Mouse (Mus musculus): ENCODE results near the gene Crtac1.

The Crtac1 gene

DNA sequence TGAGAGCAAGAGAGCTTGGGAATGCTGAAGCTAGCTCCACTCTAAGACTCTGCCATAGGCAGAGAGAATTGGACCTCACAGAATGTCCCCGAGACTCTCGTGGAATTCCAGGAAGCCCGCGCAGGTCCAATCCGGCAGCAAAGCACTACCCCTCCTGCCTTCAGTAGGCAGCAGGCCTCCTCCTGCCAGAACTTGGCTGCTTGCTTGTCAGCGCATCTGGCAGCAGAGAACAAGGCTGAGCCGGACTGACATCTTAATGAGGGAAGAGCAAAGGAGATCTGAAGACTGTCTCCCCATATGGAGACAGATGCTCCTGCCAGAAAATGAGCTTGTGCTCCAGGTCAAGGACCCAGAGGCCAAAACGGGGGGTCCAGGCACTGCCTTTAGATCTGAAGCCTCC, 16.5 kb downstream of the Crtac1 start:
- no peak for DNase-seq

DNA sequence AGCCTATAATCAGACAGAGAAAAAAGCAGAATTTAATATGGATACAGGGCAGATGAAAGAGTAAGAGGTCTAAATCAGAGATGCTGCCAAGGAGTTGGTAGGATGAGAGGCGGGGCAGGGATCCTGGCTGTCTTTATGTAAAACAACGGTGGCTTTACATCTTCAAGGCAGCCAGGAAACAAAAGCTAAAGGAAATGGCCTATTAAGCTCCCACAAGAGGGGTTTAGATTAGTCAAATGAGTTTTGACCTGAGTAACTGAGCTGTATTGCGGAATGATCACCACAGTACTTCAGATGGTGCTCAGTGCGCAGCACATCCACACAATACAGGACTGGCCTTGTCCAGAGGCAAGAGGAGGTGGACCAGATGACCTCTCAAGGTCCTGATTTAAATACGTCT, 21.7 kb downstream of the Crtac1 start:
- no peak for DNase-seq

GRCm38 (mm10) chr19:42409226-42409625, 22.4 kb downstream of the Crtac1 start:
- DNase-seq: no peak

- DNase-seq: no peak
Observed at GRCm38 (mm10) chr19:42404364-42404763, 27.2 kb downstream of the Crtac1 start.

- no peak for DNase-seq
Observed at GRCm38 (mm10) chr19:42399974-42400373, 31.6 kb downstream of the Crtac1 start.

DNA sequence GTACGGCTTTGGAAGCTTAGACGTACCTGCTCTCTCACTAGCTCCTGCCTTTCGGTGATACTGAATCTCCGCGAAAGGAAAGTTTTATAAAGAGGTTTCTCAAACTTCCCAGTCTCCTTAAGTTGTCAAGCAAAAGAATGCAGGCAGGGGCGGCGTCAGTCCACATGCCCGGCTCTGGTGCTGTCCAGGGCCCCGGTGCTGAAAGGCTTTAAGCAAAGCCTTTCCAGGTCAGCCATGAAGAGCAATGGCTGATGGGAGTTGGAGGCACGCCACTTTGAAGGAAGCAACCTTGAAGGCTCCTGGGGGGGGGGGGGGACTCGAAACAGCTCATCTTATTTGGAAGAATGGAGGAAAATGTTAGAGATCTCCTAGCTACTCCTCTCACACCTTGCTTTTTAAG, 34.3 kb downstream of the Crtac1 start:
- peak; percentile 38 to 42 for DNase-seq

DNA sequence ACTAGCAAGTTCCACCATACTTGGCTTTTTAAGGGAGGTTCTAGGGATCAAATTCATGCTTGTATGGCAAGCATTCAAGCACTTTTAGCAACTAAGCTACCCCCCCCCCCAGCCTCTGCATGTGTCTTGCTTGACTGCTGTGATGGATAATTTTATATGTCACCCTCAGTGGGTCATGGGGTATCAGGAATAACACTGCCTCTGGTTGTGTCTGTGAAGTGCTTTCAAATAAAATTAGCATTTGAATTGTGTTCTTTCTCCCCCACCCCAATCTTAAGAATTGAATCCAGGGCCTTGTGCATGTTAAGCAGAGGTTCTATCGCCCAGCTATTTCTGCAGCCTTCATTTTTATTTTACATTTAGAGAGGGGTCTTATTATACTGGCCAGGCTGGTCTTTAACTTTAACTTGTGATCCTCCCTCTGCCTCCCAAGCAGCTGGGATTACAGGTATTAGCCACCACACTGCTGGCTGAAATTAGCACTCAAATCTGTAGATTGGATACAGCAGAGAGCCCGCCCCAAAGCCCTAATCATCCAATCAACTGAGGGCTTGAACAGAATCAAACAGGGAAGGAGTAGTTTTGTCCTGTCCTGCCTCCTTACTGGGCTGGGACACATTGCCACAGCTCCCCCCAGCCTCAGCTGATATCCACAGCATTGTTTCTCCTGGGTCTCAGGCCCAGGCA, 36.6 kb downstream of the Crtac1 start:
- DNase-seq: no peak

GRCm38 (mm10) chr19:42393920-42394319, 37.7 kb downstream of the Crtac1 start:
- DNase-seq: no peak

- no peak for DNase-seq
Observed at GRCm38 (mm10) chr19:42392094-42392493, 39.5 kb downstream of the Crtac1 start.

DNA sequence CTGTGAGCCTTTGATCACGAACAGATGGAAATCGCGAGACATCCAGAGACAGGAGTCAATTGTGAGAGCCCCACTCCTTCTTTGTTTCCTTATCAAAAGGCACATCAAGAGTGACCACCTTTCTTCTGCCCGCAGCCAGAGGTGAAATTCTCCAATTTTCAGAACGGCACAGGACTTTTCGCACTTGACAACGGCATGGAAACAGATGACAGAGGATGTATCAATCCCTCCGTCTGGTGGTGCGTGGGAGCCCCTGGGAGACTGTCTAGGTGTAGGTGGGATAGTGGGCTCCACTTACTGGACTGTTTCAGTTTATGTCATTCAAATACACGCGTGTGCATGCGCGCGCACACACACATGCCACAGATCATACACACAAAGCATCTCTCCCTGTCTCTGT, 42.0 kb downstream of the Crtac1 start:
- no peak for DNase-seq

GRCm38 (mm10) chr19:42384981-42385598, 46.5 kb downstream of the Crtac1 start:
- DNase-seq: no peak

DNA sequence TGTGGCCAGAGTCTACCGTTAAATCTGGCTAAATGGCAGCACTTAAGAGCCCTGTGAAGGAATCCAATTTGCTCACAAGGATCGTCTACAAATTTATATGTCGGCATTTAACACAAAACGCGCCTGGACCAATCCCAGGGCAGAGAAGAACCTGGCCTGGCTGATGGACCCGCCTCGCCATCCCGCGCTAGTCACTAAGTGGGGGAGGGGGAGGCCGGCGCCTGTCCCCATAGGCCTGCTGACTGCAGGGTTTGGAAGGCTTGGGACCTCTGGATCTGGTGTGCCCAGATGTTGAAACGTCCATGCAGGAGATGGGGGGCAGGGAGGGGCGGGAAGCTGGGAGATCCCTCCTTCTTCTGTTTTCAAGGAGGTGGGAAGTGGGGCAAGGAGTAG, 50.6 kb downstream of the Crtac1 start:
- no peak for DNase-seq

DNA sequence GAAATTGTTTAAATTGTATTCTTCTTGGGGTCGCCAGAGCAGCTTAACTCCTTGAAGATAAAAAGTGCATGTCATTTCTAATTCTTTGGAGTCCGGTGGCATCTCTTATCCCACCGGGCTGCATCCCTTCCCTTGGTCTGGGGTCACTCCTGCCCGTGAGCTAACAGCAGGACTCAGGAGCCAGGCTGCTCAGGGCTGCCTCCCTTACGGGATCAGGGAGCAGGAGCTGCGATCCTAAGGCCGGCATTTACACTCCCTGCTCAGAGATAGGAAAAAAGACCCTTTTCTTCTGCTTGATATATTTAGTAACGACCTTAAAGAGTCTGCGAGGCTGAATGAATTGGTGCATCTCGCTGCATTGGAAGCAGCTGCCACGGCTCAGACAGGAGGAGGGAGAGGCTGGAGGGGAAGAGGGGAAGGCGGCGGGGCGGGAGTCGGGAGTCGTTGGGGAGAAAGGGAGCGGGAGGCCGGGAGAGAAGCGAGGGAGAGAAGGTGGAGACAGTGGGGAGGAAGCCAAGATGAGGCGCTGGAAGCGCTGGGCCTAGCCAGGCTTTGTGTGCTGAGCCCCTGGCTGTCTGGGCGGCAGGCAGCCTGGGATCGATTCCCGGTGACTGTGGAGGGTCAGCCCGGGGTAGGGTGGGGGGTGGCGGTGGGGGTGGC, 51.1 kb downstream of the Crtac1 start:
- no peak for DNase-seq

GRCm38 (mm10) chr19:42379798-42380197, 51.8 kb downstream of the Crtac1 start:
- no peak for DNase-seq

- DNase-seq: no peak
Observed at GRCm38 (mm10) chr19:42377206-42377605, 54.4 kb downstream of the Crtac1 start.

- no peak for DNase-seq
Observed at GRCm38 (mm10) chr19:42363551-42363950, 68.0 kb downstream of the Crtac1 start.

- DNase-seq: no peak
Observed at GRCm38 (mm10) chr19:42358406-42358805, 73.2 kb downstream of the Crtac1 start.

DNA sequence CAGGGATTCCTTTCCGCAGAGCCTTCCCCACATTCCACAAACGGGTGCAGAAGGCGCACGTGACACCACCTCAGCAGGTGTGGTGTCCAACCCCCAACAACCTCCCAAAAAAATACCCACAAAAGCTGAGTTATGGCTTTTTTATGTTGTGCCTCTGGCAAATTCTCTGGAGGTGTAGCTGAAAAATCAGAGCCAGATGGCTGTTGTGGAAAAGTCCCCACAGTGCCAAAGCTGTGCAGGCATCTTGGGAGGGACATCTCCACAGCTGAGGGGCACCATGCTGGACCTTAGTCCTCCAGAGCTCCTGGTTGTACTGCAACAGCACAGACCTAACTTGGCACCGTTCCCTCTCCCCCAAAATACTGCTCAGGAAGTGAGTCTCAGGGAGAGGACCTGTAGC, 74.7 kb downstream of the Crtac1 start:
- no peak for DNase-seq

GRCm38 (mm10) chr19:42355476-42355875, 76.1 kb downstream of the Crtac1 start:
- DNase-seq: no peak

GRCm38 (mm10) chr19:42341183-42341582, 90.4 kb downstream of the Crtac1 start:
- peak in 1 of 2 experiments; percentile 13 for DNase-seq

GRCm38 (mm10) chr19:42332081-42332736, 99.4 kb downstream of the Crtac1 start:
- DNase-seq: no peak

DNA sequence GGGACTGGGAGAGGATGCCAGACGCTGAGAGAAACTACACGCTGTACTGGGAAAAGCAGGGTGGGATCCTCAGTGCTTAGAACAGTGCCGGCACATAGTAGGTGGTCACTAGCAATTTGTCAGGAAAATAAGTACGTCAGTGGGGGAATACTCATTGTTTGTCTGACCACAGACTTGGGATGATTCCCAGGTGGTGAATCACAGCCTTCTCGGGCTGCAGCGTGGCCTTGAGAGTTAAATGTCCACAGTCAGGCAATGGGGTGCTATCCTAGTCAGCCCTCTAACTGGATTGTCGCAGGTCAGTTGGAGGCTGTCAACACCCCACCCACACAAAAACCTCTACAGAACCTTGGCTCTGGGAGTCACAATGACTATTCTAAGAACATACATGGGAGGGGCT, 100.1 kb downstream of the Crtac1 start:
- no peak for DNase-seq

- no peak for DNase-seq
Observed at GRCm38 (mm10) chr19:42328160-42328559, 103.4 kb downstream of the Crtac1 start.

GRCm38 (mm10) chr19:42325894-42326293, 105.7 kb downstream of the Crtac1 start:
- DNase-seq: peak; percentile 63 to 73

Data from lung, postnatal 4 days (tissue).